Mouse (Mus musculus) ovary, postnatal 10 days (tissue): ENCODE measurements around the gene Htt.

Experiments
- DNase-seq: peaks from one replicate; pipeline ENCODE4 v3.0.0; 2022; ENCODE audit warnings: low spot score

The Htt gene

DNA sequence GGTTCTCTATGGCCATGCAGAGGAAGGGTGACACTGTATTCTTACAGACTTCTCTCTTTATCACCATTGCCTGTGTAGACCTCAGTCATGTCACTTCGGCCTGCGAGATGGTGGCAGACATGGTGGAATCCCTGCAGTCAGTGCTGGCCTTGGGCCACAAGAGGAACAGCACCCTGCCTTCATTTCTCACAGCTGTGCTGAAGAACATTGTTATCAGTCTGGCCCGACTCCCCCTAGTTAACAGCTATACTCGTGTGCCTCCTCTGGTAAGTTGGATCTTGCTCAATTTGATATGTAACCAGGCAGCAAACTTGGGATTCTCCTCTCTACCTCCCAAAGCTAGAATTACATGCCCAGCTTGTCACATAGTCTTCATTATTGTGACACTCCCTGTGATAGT lies 127.7 kb downstream of the Htt start:
- no peak for DNase-seq

GRCm38 (mm10) chr5:34896697-34897453 lies 135.3 kb downstream of the Htt start:
- no peak for DNase-seq

DNA sequence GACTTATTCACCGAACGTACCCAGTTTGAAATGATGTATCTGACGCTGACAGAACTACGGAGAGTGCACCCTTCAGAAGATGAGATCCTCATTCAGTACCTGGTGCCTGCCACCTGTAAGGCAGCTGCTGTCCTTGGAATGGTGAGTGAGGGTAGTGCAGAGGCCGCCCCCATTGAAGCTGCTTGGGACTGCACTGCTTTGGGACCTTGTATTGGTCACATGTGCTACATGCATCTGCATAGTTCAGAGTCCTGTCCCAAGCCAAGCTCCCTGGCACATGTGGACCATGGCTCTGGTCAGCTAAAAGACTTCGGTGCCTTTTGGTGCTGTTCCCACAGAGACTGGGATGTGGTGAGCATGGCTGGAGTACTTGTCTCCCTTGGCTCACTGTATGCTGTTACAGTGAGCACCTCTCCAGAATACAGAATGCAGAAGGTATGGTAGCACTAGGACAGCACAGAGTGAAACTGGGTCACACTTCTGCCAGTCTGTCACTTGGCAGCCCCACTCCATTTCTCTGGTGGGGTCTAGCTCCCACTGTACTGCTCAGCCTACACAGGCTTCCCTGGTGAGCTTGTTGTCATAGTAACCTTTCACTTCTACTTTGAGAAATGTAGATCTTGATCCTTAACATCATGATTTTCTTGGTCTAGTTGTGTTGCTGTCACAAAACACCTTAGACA lies 138.4 kb downstream of the Htt start:
- no peak for DNase-seq

GRCm38 (mm10) chr5:34902371-34902770 lies 140.8 kb downstream of the Htt start:
- DNase-seq, result no peak

- DNase-seq, result no peak
Observed at GRCm38 (mm10) chr5:34902811-34903385, 141.4 kb downstream of the Htt start.

- no peak for DNase-seq
Observed at GRCm38 (mm10) chr5:34904412-34904811, 142.9 kb downstream of the Htt start.

- no peak for DNase-seq
Observed at GRCm38 (mm10) chr5:34907230-34907629, 145.7 kb downstream of the Htt start.

- DNase-seq, result no peak
Observed at GRCm38 (mm10) chr5:34907910-34908725, 146.6 kb downstream of the Htt start, which contains the start of gene Msantd1. TSS of gene Msantd1 (plus strand) at chr5:34908012.

- no peak for DNase-seq
Observed at GRCm38 (mm10) chr5:34908726-34909633, 147.4 kb downstream of the Htt start.

GRCm38 (mm10) chr5:34909634-34910503 lies 148.3 kb downstream of the Htt start:
- no peak for DNase-seq

DNA sequence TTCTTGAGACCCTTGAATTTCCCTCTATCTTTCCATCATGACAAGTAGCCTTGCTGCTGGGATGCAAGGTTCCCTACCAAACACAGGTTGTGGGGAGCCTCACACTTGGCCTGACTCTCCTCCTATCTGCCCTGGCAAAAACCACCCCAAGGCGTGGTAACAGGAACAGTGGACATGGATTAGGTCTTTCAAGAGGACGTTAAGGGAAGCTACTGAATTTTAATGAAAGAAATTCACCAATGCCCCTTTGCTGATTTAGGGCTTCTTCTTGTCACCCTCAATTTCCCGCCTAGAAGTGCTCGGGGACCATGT lies 148.9 kb downstream of the Htt start:
- no peak for DNase-seq

DNA sequence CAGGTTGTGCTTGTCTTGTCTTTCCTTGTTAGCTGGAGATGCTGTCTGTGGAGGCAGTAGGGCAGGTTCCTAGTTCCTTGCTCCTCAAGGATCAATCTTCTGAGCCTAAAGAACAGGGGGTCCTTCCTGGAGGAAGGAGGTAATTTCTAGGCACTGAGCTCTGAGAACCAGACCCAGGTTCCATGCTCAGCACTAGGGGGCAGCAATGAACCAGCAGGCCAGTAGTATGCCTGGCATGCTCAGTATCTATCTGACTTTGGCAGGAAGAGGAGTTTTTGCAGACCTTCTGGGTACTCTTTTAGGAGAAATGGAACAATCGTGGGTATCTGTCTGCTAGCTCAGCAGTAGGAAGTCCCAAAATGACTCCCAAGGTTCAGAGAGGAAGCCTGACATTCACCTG lies 154.3 kb downstream of the Htt start:
- peak; percentile 50 for DNase-seq

DNA sequence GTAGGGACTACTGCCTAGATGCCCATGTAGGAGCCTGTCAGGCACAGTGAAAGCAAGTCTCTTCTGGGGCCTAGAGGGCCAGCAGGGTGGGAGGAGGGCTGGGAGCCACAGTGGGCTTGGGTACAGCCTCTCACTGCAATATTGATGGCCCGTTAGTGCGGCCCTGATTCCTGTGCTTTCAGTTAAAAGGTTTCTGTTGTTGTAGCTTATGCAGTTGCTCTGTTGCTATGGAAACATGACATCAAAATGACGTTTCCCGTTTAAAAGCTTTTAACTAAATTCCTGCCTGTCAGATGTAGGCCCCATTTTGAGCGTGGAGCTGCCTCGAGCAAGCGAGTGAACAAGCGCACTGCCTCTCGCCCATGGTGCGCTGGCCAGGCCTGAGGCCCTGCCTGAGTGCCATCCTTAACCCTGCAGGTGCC lies 155.7 kb downstream of the Htt start:
- no peak for DNase-seq

GRCm38 (mm10) chr5:34918785-34919184 lies 157.2 kb downstream of the Htt start:
- no peak for DNase-seq

DNA sequence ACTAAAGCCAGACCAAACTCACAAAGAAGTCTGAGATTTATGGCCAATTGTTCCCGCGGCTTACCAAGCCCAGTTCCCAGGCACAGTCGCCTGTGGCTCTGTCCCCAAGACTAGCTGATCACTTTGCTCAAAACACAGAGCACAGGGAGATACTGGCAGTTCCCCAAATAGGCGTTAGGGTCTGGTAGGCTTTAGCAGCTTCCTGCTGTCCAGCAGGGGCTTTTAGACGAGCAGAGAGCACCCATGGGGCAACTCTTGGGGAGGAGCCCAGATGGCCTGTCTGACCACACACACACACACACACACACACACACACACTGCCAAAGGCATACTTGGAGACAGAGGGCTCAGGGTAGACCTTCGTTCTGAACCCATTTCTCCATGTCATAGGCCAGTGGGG lies 161.0 kb downstream of the Htt start:
- no peak for DNase-seq

- no peak for DNase-seq
Observed at GRCm38 (mm10) chr5:34923920-34924319, 162.4 kb downstream of the Htt start.

DNA sequence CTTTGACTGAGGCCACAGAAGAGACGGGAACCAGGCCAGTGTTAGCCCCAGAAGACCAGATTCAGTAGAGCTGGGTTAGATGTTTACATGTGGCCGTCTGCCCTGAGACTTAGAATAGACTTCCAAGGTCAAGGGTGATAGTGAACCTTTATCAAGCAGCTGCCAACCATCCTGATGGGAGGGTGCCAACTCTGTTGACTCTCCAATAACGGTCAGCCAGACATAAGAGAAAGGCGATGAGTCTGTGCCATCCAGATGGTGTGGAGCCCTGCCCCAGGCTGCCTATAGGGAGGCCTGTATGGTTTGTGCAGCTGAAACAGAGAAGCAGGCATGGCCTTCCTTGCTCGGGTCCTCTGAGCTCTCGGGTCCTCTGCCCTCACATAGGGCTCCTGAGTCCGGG lies 163.0 kb downstream of the Htt start:
- DNase-seq, result no peak

DNA sequence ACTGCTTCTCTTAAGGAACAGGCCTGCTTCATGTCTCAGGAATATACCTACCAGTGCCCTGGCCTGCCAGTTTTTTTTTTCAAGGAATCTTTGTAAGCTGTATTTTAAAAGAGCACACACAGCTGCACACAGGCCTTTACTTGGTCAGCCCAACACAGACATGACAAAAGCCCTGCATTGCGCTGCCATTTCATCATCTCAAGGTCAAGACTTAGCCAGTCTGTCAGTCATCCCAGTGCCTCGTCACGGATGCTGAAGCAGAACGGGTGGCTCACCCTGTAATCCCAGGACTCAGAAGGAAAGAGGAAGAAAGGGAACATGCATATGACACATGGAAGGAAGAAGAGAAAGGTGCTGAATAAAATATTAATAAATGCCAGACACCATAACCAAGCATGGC lies 166.1 kb downstream of the Htt start:
- DNase-seq, result no peak

- DNase-seq, result no peak
Observed at GRCm38 (mm10) chr5:34930151-34930975, 168.8 kb downstream of the Htt start.

DNA sequence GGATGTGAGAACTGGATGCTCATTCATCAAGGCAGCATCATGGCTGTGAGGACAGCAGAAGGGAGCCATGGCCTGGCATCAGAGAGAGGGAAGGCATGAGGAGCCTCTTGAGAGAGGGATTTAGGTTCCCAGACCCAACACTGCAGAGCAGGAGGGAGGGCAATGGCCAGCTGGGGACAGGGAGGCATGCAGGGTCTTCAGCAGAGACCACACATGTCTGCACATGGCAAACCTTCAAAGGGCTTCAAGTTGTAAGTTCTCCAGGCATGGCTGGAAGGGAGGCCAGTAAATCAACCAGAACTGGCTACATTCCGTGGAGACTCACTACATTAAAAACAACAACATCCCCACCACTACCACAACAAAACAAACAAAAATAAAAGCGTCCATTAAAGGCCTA lies 169.6 kb downstream of the Htt start:
- DNase-seq, result no peak
